Mouse (Mus musculus): Measurements from ENCODE around the gene Senp2. TPM values are rescaled to one million over a fixed set of nuclear protein-coding genes. Genes with fewer than 3 reads are reported as not detected.

The Senp2 gene
- total and polyA plus RNA-seq, 3 experiments = 37.8 to 60.8 (median 42.8) TPM

- TF ChIP-seq ZNF384 (IDR thresholded peaks at IDR 0.05; ENCODE audit: low read depth, low read length) (no peak), TBP (conservative IDR thresholded peaks at IDR 0.05; ENCODE audit: low read depth, low read length) (no peak), MEF2A (IDR thresholded peaks at IDR 0.05; ENCODE audit: borderline replicate concordance, low read depth, low read length) (no peak), RCOR1 (conservative IDR thresholded peaks at IDR 0.05; ENCODE audit: low read depth, low read length) (no peak), HCFC1 (IDR thresholded peaks at IDR 0.05; ENCODE audit: low read depth, low read length) (no peak), KAT2A (IDR thresholded peaks at IDR 0.05; ENCODE audit: insufficient replicate concordance, low read length) (no peak), JUND (conservative IDR thresholded peaks at IDR 0.05; ENCODE audit: low read depth, low read length) (no peak), NELFE (IDR thresholded peaks at IDR 0.05; ENCODE audit: low read depth, low read length) (no peak), USF2 (conservative IDR thresholded peaks at IDR 0.05; ENCODE audit: low read depth, low read length) (no peak), UBTF (IDR thresholded peaks at IDR 0.05; ENCODE audit: low read depth, low read length) (no peak), MYC (IDR thresholded peaks at IDR 0.05; ENCODE audit: low read depth, low read length) (no peak), PAX5 (IDR thresholded peaks at IDR 0.05; ENCODE audit: low read length) (no peak), MAFK (IDR thresholded peaks at IDR 0.05; ENCODE audit: insufficient replicate concordance, low read length) (no peak), BHLHE40 (IDR thresholded peaks at IDR 0.05; ENCODE audit: low read depth, low read length) (no peak), ZC3H11A (IDR thresholded peaks at IDR 0.05; ENCODE audit: low read depth, low read length) (no peak)
- H3K4me1 ChIP-seq (ENCODE audit: control insufficient read depth in 1 of 2, insufficient read depth in 2 of 2) = peaks cover 5 to 14% of the 10 kb centered on the region in 2 experiments
- no peak overlapping the region for H3K9ac ChIP-seq (ENCODE audit: insufficient read depth, low read depth)
- H3K9me3 ChIP-seq (replicated peaks; ENCODE audit: low read length) = no peaks in the 10 kb centered on the region
- no peak overlapping the region for H3K4me2 ChIP-seq (ENCODE audit: insufficient read depth, low read depth, poor library complexity, severe bottlenecking)
- no peak for DNase-seq (ENCODE audit: extremely low read depth)
- in situ Hi-C loops (cut with MboI; ENCODE audit: low pct_ligation_motif_present, low pct_unique_long_range_greater_than_20kb, low sequenced_read_pairs) (no loop called here), dilution Hi-C loops (cut with MboI; ENCODE audit: extremely low pct_ligation_motif_present, extremely low pct_unique_long_range_greater_than_20kb, low sequenced_read_pairs) (no loop called here)
- H3K36me3 ChIP-seq (replicated peaks in 1 of 2; ENCODE audit: control insufficient read depth in 1 of 2, insufficient read depth in 1 of 2, low read length in 1 of 2) = no peaks in the 10 kb centered on the region
- no peaks in the 10 kb centered on the region for H3K27me3 ChIP-seq (replicated peaks)
- H3K4me3 ChIP-seq (replicated peaks in 1 of 3; ENCODE audit: low read depth in 2 of 3, low read length in 2 of 3, poor library complexity in 1 of 3) = no peak overlapping the region
- no peaks in the 10 kb centered on the region for H3K79me2 ChIP-seq (replicated peaks; ENCODE audit: control insufficient read depth, extremely low read depth, insufficient read depth, poor library complexity, severe bottlenecking)
- H3K27ac ChIP-seq (ENCODE audit: insufficient read depth, low read depth) = no peak overlapping the region
Measured at GRCm38 (mm10) chr16:22075067-22075466, 65.8 kb downstream of the Senp2 start.

GRCm38 (mm10) chr16:22075829-22076619 is 66.7 kb downstream of the Senp2 start:
- Histone ChIP-seq H3K4me2 (ENCODE audit: insufficient read depth, low read depth, poor library complexity, severe bottlenecking) (peak overlapping the region; percentile 5; the same call in 1 of the 2 replicates), H3K36me3 (replicated peaks in 1 of 2; ENCODE audit: control insufficient read depth in 1 of 2, insufficient read depth in 1 of 2, low read length in 1 of 2) (no peaks in the 10 kb centered on the region), H3K4me3 (replicated peaks in 1 of 3; ENCODE audit: low read depth in 2 of 3, low read length in 2 of 3, poor library complexity in 1 of 3) (no peak overlapping the region), H3K9me3 (replicated peaks; ENCODE audit: low read length) (no peaks in the 10 kb centered on the region), H3K27ac (ENCODE audit: insufficient read depth, low read depth) (no peak overlapping the region), H3K9ac (ENCODE audit: insufficient read depth, low read depth) (no peak overlapping the region), H3K27me3 (replicated peaks) (no peaks in the 10 kb centered on the region), H3K4me1 (ENCODE audit: control insufficient read depth in 1 of 2, insufficient read depth in 2 of 2) (peaks cover 5 to 7% of the 10 kb centered on the region in 2 experiments), H3K79me2 (replicated peaks; ENCODE audit: control insufficient read depth, extremely low read depth, insufficient read depth, poor library complexity, severe bottlenecking) (no peaks in the 10 kb centered on the region)
- in situ Hi-C loops (cut with MboI; ENCODE audit: low pct_ligation_motif_present, low pct_unique_long_range_greater_than_20kb, low sequenced_read_pairs) = no loop called here
- TF ChIP-seq HCFC1 (IDR thresholded peaks at IDR 0.05; ENCODE audit: low read depth, low read length) = no peak
- TF ChIP-seq SMC3 (IDR thresholded peaks at IDR 0.05; ENCODE audit: low read depth, low read length) = no peak
- TF ChIP-seq USF2 (conservative IDR thresholded peaks at IDR 0.05; ENCODE audit: low read depth, low read length) = no peak
- TF ChIP-seq NELFE (IDR thresholded peaks at IDR 0.05; ENCODE audit: low read depth, low read length) = no peak
- TF ChIP-seq MAZ (IDR thresholded peaks at IDR 0.05; ENCODE audit: low read depth, low read length) = no peak
- no peak for TF ChIP-seq USF1 (IDR thresholded peaks at IDR 0.05; ENCODE audit: low read depth, low read length)
- no peak for TF ChIP-seq MAFK (IDR thresholded peaks at IDR 0.05; ENCODE audit: insufficient replicate concordance, low read length)
- TF ChIP-seq TBP (conservative IDR thresholded peaks at IDR 0.05; ENCODE audit: low read depth, low read length) = no peak
- dilution Hi-C loops (cut with MboI; ENCODE audit: extremely low pct_ligation_motif_present, extremely low pct_unique_long_range_greater_than_20kb, low sequenced_read_pairs) = no loop called here
- no peak for DNase-seq (ENCODE audit: extremely low read depth)

All from CH12.LX (cell line).